Mouse (Mus musculus): Measurements from ENCODE around the gene Fryl.

DNA sequence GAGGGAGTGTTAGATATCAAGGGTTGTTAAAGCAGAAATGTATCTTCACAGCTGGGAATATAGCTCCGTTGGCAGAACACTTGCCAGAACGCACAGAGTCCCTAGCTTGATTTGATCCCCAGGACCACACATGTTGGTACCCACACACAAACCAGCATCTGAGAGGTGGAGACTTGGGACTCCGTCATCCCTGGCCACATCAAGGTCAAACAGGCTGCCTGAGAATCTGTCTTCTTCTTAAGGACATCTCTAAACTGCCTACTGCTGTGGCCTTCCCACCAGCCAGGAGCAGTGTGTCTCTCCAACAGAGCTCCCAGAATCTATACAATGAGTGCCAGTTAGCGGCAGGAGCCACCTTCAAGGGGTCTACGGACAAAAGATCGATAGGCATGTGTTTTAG, 47.8 kb downstream of the Fryl start:
- TF ChIP-seq USF1 (IDR thresholded peaks at IDR 0.05; ENCODE audit: low read depth) = no peak
- no peak for TF ChIP-seq E2F4 (IDR thresholded peaks at IDR 0.05; ENCODE audit: insufficient read depth)
- TF ChIP-seq TCF12 (IDR thresholded peaks at IDR 0.05; ENCODE audit: insufficient read depth, poor library complexity, severe bottlenecking) = no peak
- TF ChIP-seq POLR2A (IDR thresholded peaks at IDR 0.05; ENCODE audit: insufficient read length, low read depth) = no peak
- TF ChIP-seq MAX (IDR thresholded peaks at IDR 0.05; ENCODE audit: low read depth) = no peak
- no peak for TF ChIP-seq POLR2AphosphoS2 (IDR thresholded peaks at IDR 0.05; ENCODE audit: insufficient read length, low read depth)
- no peak for TF ChIP-seq CEBPB (IDR thresholded peaks at IDR 0.05; ENCODE audit: insufficient read depth, poor library complexity, severe bottlenecking)
- TF ChIP-seq TCF3 (IDR thresholded peaks at IDR 0.05; ENCODE audit: insufficient read length, low read depth) = no peak
- TF ChIP-seq MYOD1 (IDR thresholded peaks at IDR 0.05; ENCODE audit: control insufficient read depth in 1 of 3, insufficient read length in 2 of 3, low read depth in 2 of 3) = no peak
- TF ChIP-seq MYOG (IDR thresholded peaks at IDR 0.05; ENCODE audit: control insufficient read depth in 1 of 3, insufficient read depth in 1 of 3, insufficient read length in 2 of 3, low read depth in 2 of 3) = no peak
- no peak for TF ChIP-seq SRF (IDR thresholded peaks at IDR 0.05; ENCODE audit: control insufficient read depth, insufficient read length, low read depth)
- TF ChIP-seq REST (IDR thresholded peaks at IDR 0.05; ENCODE audit: insufficient read depth, insufficient read length) = no peak

All from myocyte (in vitro differentiated cells).